Mouse (Mus musculus): ENCODE results near the gene Stk38. TPM values are rescaled to one million over a fixed set of nuclear protein-coding genes. Genes with fewer than 3 reads are reported as not detected.

Gene Stk38
- total and polyA plus RNA-seq, 3 experiments = 14.4 to 290 (median 49.3) TPM

- Histone ChIP-seq H3K9ac (ENCODE audit: control insufficient read depth, low read depth, low read length, poor library complexity, severe bottlenecking) (no peak overlapping the region), H3K4me3 (ENCODE audit: control insufficient read depth in 1 of 2, insufficient read depth in 1 of 2, low read depth in 2 of 2, low read length in 2 of 2) (no peak overlapping the region), H3K4me1 (ENCODE audit: control insufficient read depth in 1 of 2, insufficient read depth in 2 of 2, low read length in 2 of 2) (peaks cover 0 to 16% of the 10 kb centered on the region in 2 experiments; a peak in 3 of 4 replicates), H3K36me3 (ENCODE audit: control insufficient read depth in 1 of 2, insufficient read depth in 2 of 2, low read length in 2 of 2) (peaks cover 0 to 10% of the 10 kb centered on the region in 2 experiments; a peak in 2 of 4 replicates), H3K9me3 (replicated peaks; ENCODE audit: insufficient read depth, low read length) (no peaks in the 10 kb centered on the region), H3K79me2 (ENCODE audit: control insufficient read depth, insufficient read depth, low read length, poor library complexity) (no peaks in the 10 kb centered on the region; the same call in 1 of the 2 replicates), H3K27me3 (ENCODE audit: control insufficient read depth in 1 of 2, insufficient read depth in 2 of 2, low read length in 2 of 2) (no peaks in the 10 kb centered on the region), H3K27ac (ENCODE audit: control insufficient read depth, low read depth, low read length) (no peak overlapping the region)
- no peak for DNase-seq (ENCODE audit: low read depth, low spot score)
- TF ChIP-seq E2F4 (IDR thresholded peaks at IDR 0.05; ENCODE audit: borderline replicate concordance, low read depth, low read length) (no peak), ZKSCAN1 (IDR thresholded peaks at IDR 0.05; ENCODE audit: low read depth, low read length) (no peak)
Measured at GRCm38 (mm10) chr17:28932274-28932673, 75.5 kb downstream of the Stk38 start.

GRCm38 (mm10) chr17:28931436-28932211, 76.2 kb downstream of the Stk38 start:
- Histone ChIP-seq H3K4me3 (ENCODE audit: control insufficient read depth in 1 of 2, insufficient read depth in 1 of 2, low read depth in 2 of 2, low read length in 2 of 2) (no peak overlapping the region), H3K9me3 (replicated peaks; ENCODE audit: insufficient read depth, low read length) (no peaks in the 10 kb centered on the region), H3K27ac (ENCODE audit: control insufficient read depth, low read depth, low read length) (no peak overlapping the region), H3K27me3 (ENCODE audit: control insufficient read depth in 1 of 2, insufficient read depth in 2 of 2, low read length in 2 of 2) (no peaks in the 10 kb centered on the region), H3K36me3 (ENCODE audit: control insufficient read depth in 1 of 2, insufficient read depth in 2 of 2, low read length in 2 of 2) (peaks cover 0 to 10% of the 10 kb centered on the region in 2 experiments; a peak in 2 of 4 replicates), H3K4me1 (ENCODE audit: control insufficient read depth in 1 of 2, insufficient read depth in 2 of 2, low read length in 2 of 2) (peaks cover 0 to 20% of the 10 kb centered on the region in 2 experiments; a peak in 3 of 4 replicates), H3K9ac (ENCODE audit: control insufficient read depth, low read depth, low read length, poor library complexity, severe bottlenecking) (no peak overlapping the region), H3K79me2 (ENCODE audit: control insufficient read depth, insufficient read depth, low read length, poor library complexity) (no peaks in the 10 kb centered on the region; the same call in 1 of the 2 replicates)
- TF ChIP-seq TAL1 (IDR thresholded peaks at IDR 0.05; ENCODE audit: low read length) = no peak
- no peak for TF ChIP-seq MYB (IDR thresholded peaks at IDR 0.05; ENCODE audit: low read depth, low read length)
- no peak for TF ChIP-seq NRF1 (IDR thresholded peaks at IDR 0.05; ENCODE audit: insufficient read depth, low read depth, low read length, poor library complexity, severe bottlenecking)
- no peak for TF ChIP-seq MYC (IDR thresholded peaks at IDR 0.05; ENCODE audit: low read depth, low read length)
- TF ChIP-seq E2F4 (IDR thresholded peaks at IDR 0.05; ENCODE audit: borderline replicate concordance, low read depth, low read length) = no peak
- TF ChIP-seq EP300 (IDR thresholded peaks at IDR 0.05; ENCODE audit: low read depth in 1 of 2, low read length in 2 of 2) = no peak
- TF ChIP-seq HCFC1 (IDR thresholded peaks at IDR 0.05; ENCODE audit: low read depth, low read length) = no peak
- TF ChIP-seq RAD21 (IDR thresholded peaks at IDR 0.05; ENCODE audit: low read depth, low read length) = no peak
- TF ChIP-seq SMC3 (IDR thresholded peaks at IDR 0.05; ENCODE audit: low read depth, low read length) = no peak
- no peak for TF ChIP-seq TBP (IDR thresholded peaks at IDR 0.05; ENCODE audit: low read depth, low read length)
- no peak for TF ChIP-seq TCF12 (IDR thresholded peaks at IDR 0.05; ENCODE audit: low read depth, low read length)
- TF ChIP-seq MAZ (IDR thresholded peaks at IDR 0.05; ENCODE audit: low read depth, low read length) = no peak
- no peak for TF ChIP-seq ZC3H11A (IDR thresholded peaks at IDR 0.05; ENCODE audit: low read depth, low read length)
- TF ChIP-seq ETS1 (IDR thresholded peaks at IDR 0.05; ENCODE audit: low read depth, low read length) = no peak
- no peak for TF ChIP-seq RCOR1 (IDR thresholded peaks at IDR 0.05; ENCODE audit: low read depth, low read length)
- no peak for TF ChIP-seq MAFK (IDR thresholded peaks at IDR 0.05; ENCODE audit: borderline replicate concordance, low read depth, low read length)
- TF ChIP-seq NELFE (IDR thresholded peaks at IDR 0.05; ENCODE audit: low read depth, low read length) = no peak
- TF ChIP-seq UBTF (IDR thresholded peaks at IDR 0.05; ENCODE audit: borderline replicate concordance, insufficient read depth, low read depth, low read length) = no peak
- TF ChIP-seq SIN3A (IDR thresholded peaks at IDR 0.05; ENCODE audit: low read length) = no peak
- no peak for TF ChIP-seq MEF2A (IDR thresholded peaks at IDR 0.05; ENCODE audit: extremely low read depth, insufficient replicate concordance, low read depth, low read length, poor library complexity, severe bottlenecking)
- DNase-seq (ENCODE audit: low read depth, low spot score) = no peak
